Mouse (Mus musculus): ENCODE results near the gene Glyat. TPM values are rescaled to one million over a fixed set of nuclear protein-coding genes. Genes with fewer than 3 reads are reported as not detected.
A peak's percentile ranks its signal among the peaks of the same experiment; 100 is the strongest.
"Not testable (repeated sequence)": the region's sequence is repeated elsewhere in the genome, so short reads cannot be mapped to it uniquely, and the experiment has no call there.

Glyat gene
- total RNA-seq (2021): under 1 TPM in 1 of 2 experiments, not detected in 1; 0.17 TPM
- long read RNA-seq, experiment 1: 0 reads
- long read RNA-seq, experiment 2: 0 reads

- no peak for DNase-seq (ENCODE audit: low spot score in 2 of 2)
Measured at GRCm38 (mm10) chr19:12633176-12633575, at the start of gene Glyat. TSS of gene Glyat (plus strand) at chr19:12633308.

DNA sequence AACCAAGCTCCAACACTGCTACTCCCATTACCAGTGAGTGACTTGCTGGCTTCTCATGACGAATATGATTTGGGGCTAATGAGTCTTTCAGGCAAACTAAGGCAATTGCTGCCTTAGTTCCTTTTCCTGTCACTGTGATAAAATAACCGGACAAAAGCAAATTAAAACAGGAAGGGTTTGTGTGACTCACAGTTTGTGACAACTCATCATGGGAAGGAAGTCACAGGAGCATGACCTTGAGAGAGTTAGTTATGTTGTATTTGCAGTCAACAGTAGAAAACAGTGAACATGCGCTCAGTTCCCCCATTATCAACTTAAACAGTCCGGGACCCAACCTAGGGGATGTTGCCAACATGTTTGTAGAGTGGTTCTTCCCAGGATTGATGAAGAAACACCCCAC, 47.8 kb upstream of the Glyat start:
- no peak for DNase-seq (ENCODE audit: low spot score in 2 of 2)

- peak; percentile 44 to 49 for DNase-seq (ENCODE audit: low spot score in 2 of 2)
Measured at GRCm38 (mm10) chr19:12591908-12592307, 41.2 kb upstream of the Glyat start.

DNA sequence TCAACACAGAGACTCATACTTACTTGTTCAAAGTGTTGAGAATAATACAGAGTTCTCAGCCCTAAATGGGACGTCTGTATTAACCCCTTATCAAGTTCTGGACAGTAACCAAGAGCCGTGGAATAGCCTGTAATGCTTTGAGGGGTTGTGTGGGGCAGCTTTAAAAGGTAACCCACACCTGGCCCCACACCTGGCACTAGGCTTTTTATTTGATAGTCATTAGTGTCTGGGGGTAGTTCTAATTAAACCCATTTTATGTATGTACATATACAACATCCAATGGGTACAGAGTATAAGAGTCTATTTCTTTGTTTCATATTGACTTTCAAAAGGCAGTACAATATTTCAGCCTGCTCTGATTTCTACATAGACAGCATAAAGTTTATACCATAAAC, 38.0 kb upstream of the Glyat start:
- no peak for DNase-seq (ENCODE audit: low spot score in 2 of 2)

DNA sequence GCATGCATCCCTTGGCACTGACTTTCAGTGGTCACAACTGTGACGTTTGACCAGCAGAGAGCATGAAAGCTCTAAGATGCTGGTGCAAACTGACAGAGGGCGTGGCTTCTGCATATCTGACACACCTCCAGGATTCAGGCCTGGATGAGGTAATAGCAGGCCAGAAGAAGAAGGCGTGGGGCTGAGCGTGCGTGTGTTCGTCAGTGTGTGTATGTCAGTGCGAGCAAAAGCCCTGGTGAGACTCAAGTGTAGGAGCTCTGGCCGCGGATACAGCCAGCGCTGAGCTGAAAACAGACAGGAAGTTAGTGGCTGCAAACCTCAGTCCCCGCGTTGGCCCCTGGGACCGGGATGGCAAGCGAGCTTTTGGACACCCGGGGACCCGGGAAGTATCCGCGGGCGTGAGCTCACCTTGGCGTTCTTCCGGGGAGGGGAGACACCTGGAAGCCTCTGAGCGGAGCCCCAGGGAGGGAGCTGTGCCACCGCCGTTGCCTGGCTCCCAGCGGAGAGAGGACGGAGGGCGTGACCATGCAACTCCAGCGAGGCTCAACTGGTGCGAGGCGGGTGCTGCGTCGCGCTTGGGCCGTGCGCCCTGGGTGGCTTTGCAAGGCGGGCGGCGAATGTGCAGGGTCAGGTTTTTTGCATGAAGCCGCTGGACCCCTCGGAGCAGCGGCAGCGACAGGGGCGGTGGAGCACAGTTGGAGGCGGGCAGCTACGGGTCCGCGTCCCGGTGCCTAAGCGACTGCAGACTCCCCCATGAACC, 37.4 kb upstream of the Glyat start:
- peak; percentile 42 to 49 for DNase-seq (ENCODE audit: low spot score in 2 of 2)

GRCm38 (mm10) chr19:12596290-12597072, 36.6 kb upstream of the Glyat start:
- DNase-seq (ENCODE audit: low spot score in 2 of 2): no peak

DNA sequence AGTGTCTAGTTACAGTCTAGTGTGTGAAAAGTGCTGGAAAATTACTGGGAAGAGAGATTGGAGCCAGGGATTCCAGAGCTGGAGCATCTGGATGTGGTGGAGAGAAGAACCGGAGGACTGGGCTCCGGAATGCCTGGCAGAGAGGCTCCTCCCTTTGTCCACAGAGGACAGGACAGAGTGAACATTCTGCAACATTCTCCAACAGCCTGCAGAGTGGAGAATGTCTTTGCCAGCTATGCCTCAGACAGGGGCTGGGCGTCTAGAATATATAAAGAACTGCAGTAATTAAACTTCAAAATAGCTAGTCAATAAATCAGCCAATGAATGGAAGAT, 36.1 kb upstream of the Glyat start:
- no peak for DNase-seq (ENCODE audit: low spot score in 2 of 2)

- no peak for DNase-seq (ENCODE audit: low spot score in 2 of 2)
Measured at GRCm38 (mm10) chr19:12598674-12599073, 34.4 kb upstream of the Glyat start.

- no peak for DNase-seq (ENCODE audit: low spot score in 2 of 2)
Measured at GRCm38 (mm10) chr19:12599674-12600073, 33.4 kb upstream of the Glyat start, which contains the start of gene Gm4952. TSS of gene Gm4952 (plus strand) at chr19:12599974.

DNA sequence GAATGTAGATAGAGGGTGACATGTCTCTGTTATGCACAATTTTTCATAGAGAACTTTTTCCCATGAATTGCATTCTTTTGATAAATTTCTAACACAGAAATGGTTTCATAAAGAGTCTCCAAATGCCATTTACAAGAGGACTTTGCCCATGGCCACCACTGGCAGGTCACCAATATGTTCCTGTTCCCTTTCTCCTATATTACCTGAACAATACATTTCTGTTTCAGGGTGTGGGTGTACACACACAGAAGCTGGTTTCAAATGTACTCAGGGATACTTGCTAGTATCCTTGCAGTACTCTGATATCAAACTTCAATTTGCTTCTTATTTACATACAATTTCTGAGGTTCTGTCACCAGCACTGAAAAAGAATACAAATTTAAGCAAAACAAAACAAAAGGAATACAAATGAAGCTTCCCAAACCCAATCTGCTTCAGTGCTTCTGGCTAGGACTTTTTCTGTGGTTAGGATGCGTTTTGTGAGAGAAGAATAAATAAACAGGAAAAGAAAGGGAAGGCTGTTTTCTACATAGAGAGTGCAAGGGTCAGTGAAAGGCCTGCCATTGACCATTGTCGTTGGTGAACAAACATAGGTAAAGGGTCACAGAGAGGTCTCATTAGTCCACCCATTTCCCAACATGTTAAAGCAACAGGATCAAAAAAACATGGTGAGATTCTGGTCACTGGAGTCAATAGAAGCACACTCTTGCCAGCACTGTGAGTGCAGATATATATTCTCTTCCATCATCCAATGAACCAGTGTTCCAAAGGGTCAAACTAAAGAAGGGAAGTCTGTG, 32.2 kb upstream of the Glyat start:
- DNase-seq (ENCODE audit: low spot score in 2 of 2): no peak

DNA sequence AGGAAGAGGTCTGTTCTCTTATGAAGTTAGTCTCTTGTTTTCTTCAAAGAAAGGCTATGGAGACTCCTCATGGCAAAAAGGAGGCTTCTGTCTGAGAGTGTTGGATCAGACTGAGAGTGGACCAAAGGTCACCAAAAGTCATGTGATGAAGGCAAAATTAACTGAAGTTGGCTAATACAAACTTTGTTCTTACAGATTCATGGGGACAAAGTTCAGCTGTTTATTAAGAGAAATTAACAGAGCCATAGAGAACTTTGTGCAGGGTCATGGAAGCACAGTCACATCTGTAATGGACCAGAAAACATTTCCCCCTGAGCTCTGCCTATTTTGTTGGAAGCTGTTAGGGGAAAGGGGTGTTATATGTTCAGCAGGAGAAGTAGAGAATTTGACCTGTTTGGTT, 24.8 kb upstream of the Glyat start:
- DNase-seq (ENCODE audit: low spot score in 2 of 2): no peak

- DNase-seq (ENCODE audit: low spot score in 2 of 2): no peak
Measured at GRCm38 (mm10) chr19:12613646-12614045, 19.5 kb upstream of the Glyat start.

GRCm38 (mm10) chr19:12634259-12634658, 1.2 kb downstream of the Glyat start:
- DNase-seq (ENCODE audit: low spot score in 2 of 2): no peak

- no peak for DNase-seq (ENCODE audit: low spot score in 2 of 2)
Measured at GRCm38 (mm10) chr19:12634963-12635362, 1.9 kb downstream of the Glyat start.

GRCm38 (mm10) chr19:12636863-12637262, 3.8 kb downstream of the Glyat start:
- no peak for DNase-seq (ENCODE audit: low spot score in 2 of 2)

DNA sequence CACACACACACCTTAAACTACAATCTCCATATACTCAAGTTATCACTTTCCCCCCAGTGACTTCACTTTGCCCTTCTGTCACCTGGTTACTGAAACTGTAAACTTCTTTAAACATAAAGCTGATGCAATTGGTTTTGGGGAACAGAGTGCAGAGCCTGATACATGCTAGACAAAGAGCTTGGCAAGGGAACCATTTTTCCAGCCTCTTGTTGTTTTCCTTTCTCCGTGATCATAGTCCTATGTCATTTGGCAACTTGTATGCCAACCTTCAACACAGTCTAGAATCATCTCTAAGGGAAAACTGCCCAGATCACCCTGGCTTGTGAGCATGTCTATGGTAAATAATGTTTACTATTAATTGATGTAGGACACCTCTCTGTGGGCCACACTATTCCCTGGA, 4.9 kb downstream of the Glyat start:
- no peak for DNase-seq (ENCODE audit: low spot score in 2 of 2)

- no peak for DNase-seq (ENCODE audit: low spot score in 2 of 2)
Measured at GRCm38 (mm10) chr19:12649511-12649910, 16.4 kb downstream of the Glyat start.

GRCm38 (mm10) chr19:12666156-12666555, 33.0 kb downstream of the Glyat start:
- no peak for DNase-seq (ENCODE audit: low spot score in 2 of 2)

GRCm38 (mm10) chr19:12668601-12669000, 35.5 kb downstream of the Glyat start:
- DNase-seq (ENCODE audit: low spot score in 2 of 2): not testable (repeated sequence)

GRCm38 (mm10) chr19:12670139-12670538, 37.0 kb downstream of the Glyat start, which contains the start of gene Olfr1442:
TSS of gene Olfr1442 (plus strand) at chr19:12670439.
- DNase-seq (ENCODE audit: low spot score in 2 of 2): no peak

DNA sequence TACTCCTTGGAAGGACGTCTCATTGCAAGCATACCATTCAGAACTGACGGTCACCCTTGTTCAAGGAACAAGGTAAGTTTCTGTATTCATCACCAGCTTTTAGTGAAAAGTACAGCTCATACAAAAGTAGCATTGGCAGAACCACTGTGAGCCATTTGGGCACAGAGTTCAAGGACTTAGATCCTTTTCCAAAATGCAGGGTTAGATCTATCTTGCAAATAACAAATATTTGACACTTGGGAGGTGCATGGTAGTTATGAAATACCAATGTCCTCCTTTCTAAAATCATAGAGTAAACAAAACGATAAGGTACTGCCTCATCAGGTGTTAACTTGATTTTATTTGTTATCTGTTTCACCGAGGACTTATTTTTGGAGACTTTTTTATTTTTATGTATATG, 37.9 kb downstream of the Glyat start:
- no peak for DNase-seq (ENCODE audit: low spot score in 2 of 2)
